Mouse (Mus musculus) cerebellum, adult 2 months (tissue): ENCODE measurements at regions not wholly inside any gene's neighbourhood (a gene's known extent, or its start where the extent isn't known, plus 50 kb on each side); places are given as distances from the start of the nearest gene placed in this dataset.

Experiments used
- CTCF ChIP-seq: fragments of 200-500 bp; IDR thresholded peaks from 2 replicates; pipeline ENCODE4 v1.5.1; 2011; ENCODE audit warnings: low read depth, mild to moderate bottlenecking, control low read depth, low read length, moderate library complexity, borderline replicate concordance; ENCODE audit not compliant: insufficient read depth
- POLR2A ChIP-seq: fragments of 200-500 bp; IDR thresholded peaks from 2 replicates; pipeline ENCODE4 v1.6.1; 2011; ENCODE audit warnings: low read length, control low read depth, borderline replicate concordance; ENCODE audit not compliant: insufficient read depth

- TF ChIP-seq CTCF, result no peak
- TF ChIP-seq POLR2A, result no peak
Observed at GRCm38 (mm10) chr19:36235131-36235530, 113.0 kb upstream of the Pcgf5 start.
